Mouse (Mus musculus) thymus, adult 18-20 months (tissue): ENCODE results near the gene Os9.
A peak's percentile ranks its signal among the peaks of the same experiment; 100 is the strongest.
"Not testable (repeated sequence)": the region's sequence is repeated elsewhere in the genome, so short reads cannot be mapped to it uniquely, and the experiment has no call there.

Experiments
- DNase-seq, 2 experiments: peaks; one replicate each; pipeline ENCODE4 v3.0.0; 2022; ENCODE audit warnings: mixed read lengths in 2 of 2

Os9 gene

DNA sequence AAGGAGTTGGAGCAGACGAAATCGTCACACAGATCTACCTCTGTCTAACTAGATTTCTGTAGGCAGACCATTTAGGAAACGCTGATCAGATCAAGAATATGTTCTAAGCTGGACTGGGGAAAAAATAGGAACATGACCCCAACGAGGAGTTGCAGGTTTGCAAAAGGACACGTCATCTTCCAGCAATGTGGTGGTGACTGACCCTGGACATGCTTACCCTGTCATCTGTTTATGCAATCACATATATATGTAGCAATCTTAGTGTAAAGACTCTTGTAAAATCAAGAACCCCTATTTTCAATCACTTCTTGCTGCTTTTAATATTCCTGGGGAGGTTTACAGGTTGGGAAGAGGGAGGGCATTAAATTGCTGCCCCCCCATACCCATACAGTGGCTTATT is 58.4 kb downstream of the Os9 start:
- no peak for DNase-seq

DNA sequence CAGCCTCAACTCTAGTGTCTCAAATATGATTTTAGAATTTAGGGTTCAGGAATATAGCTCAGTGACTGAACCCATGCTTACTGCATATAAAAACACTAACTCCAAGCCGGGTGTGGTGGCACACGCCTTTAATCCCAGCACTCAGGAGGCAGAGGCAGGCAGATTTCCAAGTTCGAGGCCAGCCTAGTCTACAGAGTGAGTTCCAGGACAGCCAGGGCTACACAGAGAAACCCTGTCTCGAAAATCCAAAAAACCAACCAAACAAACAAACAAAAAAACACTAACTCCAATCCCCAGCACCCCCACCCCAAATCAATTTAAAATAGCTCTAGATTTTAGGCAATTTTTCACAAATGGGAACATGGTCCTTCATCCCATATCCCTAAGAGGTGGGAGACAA is 58.8 kb downstream of the Os9 start:
- DNase-seq = not testable (repeated sequence)

DNA sequence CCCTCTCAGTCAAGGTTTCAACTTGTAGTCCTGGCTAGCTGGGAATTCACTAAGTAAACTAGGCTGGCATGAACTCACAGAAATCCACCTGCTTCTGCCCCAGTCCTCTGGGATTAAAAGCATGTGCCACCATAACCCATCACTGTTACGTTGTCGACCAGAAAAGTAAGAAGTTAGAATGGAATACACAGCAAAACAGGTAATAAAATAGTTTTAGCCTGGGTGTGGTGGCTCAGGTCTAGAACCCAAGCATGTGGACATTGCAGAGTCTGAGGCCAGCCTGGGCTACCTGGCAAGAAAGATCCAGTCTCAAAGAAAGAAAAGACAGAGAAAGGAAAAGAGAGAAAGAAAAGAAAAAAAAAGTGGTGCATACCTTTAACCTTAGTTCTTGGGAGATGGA is 59.4 kb downstream of the Os9 start:
- DNase-seq = no peak

DNA sequence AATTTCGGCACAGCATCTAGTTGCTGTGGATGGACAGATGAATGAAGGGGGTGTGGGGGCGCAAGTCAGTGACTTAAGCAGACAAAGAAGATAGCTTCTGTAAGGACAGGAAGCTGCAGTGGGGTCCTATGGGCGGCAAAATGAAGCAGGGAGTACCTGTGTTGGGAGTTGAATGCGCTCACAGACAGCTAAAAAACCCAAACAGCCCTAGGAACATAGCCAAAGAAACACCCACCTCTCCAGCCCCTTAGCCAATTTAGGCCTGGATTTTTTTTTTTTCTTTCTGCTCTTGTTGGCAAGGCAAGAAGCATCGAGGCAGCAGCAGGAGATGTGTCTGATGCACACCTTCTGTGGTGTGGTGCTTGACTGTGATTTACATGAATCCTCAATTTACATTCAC is 59.8 kb downstream of the Os9 start:
- DNase-seq = no peak

DNA sequence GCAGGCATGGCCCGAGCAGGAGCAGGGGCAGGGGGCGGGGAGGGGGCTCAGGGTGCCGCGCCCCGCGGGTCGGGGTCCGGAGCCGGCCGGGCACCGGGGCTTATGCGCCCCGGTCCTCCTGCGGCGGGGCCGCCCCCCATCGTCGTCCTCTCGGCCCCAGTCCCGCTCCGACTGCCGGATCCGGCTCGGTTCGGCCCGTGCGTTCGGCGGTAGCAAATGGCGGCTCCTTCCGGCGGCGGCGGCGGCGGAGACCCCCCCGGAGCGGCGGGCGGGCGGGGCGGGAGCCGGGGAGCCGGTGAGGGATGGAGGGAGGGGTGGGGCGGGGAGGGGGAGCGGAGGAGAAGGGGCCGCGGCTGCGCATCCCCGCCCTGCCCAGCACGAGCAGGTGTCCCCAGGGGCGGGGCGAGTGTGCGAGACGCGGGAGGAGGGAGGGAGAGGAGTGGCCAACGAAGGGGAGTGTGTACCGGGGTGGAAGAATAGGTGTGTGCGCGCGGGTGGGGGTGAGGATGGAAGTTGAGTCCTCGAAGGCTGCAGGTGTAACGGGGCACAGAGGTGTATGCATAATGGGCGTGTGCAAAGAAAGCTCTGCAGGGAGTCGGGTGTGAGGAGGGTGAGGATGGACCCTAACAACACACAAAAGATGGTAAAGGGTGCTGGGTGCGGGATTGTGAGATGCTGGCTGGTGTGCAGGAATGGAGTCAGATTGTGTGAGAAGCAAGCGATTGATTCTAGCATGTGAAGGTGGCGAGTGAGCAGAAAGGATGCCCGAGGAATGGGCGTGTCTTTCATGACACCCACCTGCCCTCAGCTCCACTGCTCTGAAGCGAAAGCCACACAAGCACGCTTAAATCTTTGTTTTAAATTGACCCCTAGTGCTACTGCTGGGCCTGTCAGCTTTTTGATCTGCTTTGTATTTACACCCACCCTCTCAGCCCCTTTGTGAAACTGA is 60.7 kb downstream of the Os9 start, which contains the start of gene March9:
Gene March9 (minus strand): TSS at position 217 of the 949 bp plus-strand sequence.
- peak; percentile 78 to 87 for DNase-seq

DNA sequence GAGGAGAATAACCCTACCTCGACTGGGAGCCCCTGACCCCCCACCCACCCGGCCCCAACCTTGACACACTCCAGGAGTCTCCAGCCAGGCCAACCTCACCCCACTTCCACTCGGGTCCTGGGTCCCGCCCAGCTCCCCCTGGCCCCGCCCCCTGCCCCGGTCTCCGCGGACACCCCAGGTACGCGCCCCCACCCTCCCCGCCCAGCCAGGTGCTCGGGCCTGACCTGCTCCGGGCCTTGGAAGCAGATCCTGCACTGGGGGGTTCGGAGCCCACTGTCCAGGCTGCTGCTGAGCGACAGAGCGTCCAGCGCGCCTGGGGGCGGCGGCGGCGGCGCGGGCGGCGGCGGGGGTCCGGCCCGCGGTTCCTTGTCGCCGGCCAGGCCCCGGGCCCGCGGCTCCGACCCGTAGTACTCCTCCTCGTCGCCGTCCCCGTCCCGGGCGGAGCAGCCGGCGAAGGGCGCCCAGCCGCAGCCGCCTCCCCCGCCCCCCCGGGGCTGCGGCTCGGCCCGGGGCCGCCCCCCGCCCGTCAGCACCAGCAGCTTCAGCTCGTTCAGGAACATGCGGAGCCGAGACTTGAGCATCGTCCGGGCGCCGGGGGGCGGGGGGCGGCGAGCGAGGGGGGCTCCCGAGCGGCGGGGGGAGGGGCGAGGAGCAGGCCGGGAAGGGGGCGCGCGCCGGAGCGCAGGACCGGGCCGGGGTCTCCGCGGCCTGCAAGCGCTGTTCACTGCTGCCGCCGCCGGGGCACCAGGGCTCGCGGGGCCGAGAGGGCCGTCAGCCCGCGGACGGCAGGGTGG is 61.6 kb downstream of the Os9 start:
- DNase-seq = no peak

DNA sequence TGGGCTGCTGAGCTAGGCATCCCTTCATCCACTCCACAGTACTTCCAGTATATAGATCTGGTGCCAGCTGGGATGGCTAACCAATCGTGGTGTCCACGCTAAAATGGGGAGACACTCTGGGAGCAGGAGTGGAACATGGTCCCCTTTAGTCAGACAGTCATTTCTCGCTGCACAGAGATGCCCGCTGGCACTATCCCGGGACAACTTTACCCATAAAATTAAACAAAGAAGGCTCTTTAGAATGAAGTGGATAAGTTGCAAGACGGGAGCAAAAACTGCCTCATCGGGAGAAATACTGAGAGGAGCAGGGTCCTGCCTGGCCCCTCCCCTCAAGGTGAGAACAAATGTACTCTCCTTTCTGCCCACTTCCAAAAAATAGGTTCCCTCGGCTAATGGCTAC is 62.2 kb downstream of the Os9 start:
- no peak for DNase-seq

DNA sequence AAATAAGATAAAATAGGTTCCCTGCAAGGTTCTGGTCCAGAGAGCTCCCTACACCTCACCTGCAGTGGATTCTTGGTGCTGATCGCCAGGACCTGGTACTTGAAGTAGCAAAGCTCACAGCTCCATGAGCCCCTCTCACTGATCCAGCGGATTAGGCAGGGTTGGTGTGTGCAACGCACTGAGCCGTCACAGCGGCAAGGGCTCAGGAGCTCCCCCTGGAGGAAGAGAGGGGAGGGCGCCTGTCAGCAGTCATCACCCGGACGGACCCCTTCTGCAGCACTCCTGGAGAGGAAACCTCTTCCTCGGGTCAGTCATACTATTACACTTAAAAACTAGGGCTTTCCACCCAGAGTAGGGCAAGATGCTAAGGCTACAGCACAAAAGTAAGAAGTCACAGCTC is 62.8 kb downstream of the Os9 start:
- DNase-seq = peak; percentile 66 to 67

DNA sequence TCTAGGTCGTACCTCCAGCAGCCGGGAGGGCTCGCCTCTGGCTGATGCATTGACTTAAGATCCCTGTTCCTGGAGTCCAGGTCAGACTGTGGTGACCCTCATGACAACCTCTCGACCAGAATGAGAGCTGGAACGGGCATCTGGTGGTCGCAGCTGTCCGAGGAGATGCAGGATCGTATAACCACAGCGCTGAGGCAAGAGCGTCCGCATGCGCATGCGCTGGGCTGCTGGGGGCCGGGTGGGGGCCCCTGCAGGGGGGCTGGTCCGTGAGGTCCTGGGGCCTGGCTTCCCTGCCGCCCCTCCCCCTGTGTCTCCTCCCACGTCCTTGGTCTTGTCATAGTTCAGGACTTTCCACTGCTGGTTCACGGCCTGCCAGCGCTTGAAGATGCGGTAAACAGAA is 64.4 kb downstream of the Os9 start:
- no peak for DNase-seq

DNA sequence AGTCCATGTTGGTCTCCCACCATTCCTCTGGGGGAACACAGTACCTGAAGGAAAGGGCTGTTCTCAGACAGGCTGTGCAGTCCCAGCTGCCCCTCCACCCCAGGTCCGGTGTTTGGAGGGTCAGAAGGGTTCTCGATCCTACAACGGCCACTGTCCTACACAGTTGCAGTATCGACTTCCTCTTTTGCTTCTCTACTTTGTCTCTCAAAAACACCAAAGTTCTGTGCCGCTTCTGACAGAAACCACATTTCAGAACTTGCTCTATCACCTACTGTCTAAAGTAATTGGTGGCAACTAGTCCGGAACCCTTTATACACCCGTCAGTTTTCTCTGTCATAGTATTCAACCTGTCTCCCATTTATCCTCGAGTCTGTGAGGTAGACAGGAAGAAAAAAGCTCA is 65.5 kb downstream of the Os9 start:
- DNase-seq = no peak

DNA sequence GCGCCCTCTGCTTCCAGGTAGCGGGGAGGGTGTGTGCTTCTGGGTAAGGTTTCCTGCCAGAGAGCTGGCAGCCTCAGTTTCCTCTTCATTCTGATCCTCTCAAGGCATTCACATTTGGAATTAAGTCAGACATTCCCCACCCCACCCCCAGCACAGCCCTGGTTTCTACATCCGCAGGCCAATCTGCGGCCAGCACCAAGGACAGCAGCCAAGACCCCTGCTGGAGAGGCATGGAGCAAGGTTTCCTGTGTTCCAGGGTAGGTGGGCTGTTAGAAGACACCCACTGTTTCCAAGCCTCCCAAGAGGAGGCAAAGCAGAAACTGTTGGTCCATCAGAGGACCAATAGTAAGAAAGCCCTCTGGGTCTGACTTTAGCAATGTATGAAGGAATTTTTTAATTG is 66.3 kb downstream of the Os9 start:
- DNase-seq = no peak

DNA sequence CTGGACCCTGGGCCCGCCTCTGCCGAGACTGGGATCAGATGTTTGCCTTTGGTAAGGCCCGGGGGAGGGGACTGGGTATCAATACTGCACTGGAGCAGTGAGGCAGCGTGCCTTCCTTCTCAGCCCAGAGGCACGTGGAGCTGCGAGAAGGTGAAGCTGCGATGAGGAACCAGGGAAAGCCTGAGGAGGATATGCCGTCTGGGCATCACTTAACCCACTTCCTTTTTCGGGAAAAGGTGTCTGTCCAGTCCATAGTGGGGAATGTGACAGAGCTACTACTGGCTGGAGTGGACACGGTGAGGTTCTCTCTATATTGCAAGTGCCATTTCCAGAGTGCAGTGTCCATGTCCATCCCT is 70.8 kb downstream of the Os9 start:
- DNase-seq = no peak

DNA sequence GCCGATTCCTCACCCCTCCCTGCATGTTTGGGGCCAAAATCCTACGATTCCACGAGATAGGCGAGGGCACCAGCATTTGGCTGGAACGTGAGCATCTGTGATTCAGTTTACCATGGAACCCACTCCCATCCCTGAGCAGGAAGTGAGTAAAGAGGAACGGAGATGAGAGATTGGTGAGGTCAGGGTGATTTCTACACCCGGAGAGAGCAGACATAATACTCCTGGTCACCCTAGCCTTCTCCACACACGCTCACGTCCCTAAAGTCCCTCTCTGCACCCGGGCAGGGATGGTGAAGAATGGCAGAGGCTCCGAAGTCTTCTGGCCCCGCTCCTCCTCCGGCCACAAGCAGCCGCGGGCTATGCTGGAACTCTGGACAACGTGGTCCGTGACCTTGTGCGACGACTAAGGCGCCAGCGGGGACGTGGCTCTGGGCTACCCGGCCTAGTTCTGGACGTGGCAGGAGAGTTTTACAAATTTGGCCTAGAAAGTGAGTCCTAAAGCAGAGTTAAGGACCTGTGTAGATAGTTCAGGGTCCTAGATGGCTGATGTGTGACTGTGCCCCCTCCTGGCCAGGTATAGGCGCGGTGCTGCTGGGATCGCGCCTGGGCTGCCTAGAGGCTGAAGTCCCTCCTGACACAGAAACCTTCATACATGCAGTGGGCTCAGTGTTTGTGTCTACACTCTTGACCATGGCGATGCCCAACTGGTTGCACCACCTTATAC is 71.4 kb downstream of the Os9 start:
- DNase-seq = no peak

DNA sequence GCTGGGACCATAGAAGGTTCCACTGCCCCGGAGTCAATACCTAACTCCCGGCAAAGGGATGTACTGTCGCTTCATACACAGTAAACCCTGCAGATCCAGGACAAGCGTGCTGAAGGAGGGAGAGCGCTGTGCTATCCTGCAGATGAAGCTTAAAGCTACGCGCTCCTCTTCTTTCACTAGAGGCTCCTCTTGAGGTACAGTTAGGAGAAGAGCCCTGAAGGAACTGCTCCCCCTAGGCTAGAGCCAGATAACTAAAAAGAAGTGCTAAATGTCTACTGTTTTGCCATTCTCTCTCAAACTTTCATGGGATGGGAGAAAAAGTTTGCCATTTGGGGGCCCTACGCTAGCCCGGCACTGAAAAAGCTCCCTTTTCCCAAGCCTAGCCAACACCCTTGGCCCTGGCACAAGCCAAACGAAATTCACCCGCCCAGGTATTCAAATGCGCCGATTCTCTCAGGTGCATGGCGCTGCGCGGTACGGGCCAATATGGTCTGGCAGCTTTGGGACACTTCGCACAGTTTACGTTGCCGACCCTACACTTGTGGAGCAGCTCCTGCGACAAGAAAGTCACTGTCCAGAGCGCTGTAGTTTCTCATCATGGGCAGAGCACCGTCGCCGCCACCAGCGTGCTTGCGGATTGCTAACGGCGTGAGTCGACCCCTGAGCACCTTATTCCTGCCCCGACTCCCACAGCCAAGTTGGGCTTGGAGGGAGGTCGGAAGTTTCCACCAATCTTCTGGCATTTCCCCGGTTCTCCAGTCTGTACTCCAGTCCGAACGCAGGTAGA is 72.1 kb downstream of the Os9 start:
- no peak for DNase-seq

DNA sequence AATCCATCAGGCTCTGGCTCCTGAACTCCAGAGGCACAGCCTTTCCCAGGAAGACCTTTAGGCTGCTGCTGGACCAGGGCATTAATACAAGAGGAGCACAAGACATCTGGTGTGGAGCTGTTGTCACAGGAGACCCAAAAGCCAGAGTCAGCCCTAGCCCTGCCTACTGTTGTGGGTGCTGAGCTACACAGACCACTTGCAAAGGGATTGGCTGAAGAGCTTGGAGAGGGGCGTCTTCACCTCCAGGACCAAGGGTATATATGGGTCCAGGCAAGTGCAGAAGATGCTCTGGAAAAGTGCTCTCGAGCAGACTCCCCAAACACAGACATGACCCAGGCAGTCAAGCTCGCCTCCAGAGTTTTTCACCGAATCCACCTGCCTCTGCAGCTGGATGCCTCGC is 73.0 kb downstream of the Os9 start, which contains the start of gene Cyp27b1:
Gene Cyp27b1 (plus strand): TSS at position 297 of the 400 bp plus-strand sequence.
- no peak for DNase-seq
